Mouse (Mus musculus): ENCODE results near the gene Cstb. TPM values are rescaled to one million over a fixed set of nuclear protein-coding genes. Genes with fewer than 3 reads are reported as not detected.
"Not testable (repeated sequence)": the region's sequence is repeated elsewhere in the genome, so short reads cannot be mapped to it uniquely, and the experiment has no call there.

Cstb gene
- total RNA-seq, 2 experiments from 2014 or later = 41.0 to 41.7 TPM

DNA sequence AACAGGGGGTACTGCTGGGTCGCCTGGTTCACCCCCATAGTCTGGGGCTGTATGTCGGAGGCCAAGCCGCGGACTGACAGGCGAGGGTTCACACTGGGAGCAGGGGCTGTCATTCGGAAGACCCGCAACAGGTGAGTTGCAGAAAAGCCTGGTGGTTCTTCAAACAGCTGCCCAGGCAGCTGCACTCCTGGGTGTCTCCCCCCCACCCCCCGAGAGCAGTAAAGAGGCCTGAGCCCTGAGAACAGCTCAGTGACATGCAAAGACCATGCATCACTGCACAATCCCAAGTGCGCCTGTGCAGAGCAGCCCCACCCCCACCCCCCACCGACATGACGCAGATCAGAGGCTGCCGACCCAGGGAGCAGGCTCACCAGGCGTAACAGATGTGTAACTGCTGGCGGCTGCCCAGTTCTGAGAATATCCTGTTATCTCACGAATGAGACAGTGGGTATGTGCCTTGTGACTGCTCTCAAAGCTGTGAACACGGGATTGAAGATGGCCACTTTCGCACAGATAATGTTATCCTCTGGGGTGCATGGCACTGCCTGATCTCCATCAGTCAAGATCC is 26.3 kb upstream of the Cstb start:
- peak overlapping the region; percentile 50; the same call in 1 of the 2 replicates for H3K27ac ChIP-seq
- no peak for DNase-seq (ENCODE audit: extremely low spot score in 1 of 2, low spot score in 2 of 2)
- H3K4me3 ChIP-seq = no peak overlapping the region
- TF ChIP-seq CTCF (IDR thresholded peaks at IDR 0.05) = no peak
- intact Hi-C loops (cut with DNase I) = no loop called here

- TF ChIP-seq CTCF (IDR thresholded peaks at IDR 0.05) = no peak
Measured at GRCm38 (mm10) chr10:78401127-78401526, 24.3 kb upstream of the Cstb start.

DNA sequence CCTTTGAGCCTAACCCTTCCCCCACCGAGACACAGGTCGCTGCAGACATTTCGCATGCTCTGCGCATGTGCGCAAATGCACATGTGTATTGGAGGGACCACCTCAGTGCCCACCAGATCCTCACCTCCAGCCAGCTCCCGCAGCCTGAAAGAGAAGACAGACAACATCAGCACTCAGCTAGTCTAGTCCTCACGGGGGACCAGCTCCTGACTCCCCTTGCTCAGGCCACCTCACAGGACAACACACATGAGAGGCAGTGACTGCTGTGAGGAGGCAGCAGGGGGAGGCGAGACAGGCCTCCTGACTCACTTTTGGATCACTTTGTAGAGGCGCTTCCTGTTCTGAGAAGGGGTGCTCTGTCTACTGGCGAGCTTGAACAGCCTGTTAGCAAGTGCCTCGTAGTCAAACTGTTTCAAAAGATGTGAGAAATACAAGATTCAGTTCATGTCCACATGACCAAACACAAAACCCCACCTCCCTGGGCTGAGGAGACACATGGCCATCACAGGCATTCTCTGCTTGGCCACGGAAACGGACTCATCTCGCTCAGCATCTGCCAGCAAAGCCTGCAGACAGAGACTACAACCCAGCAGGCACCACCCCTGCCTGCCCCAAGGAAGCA is 23.1 kb upstream of the Cstb start:
- intact Hi-C loops (cut with DNase I) = no loop called here
- Histone ChIP-seq H3K4me3 (no peak overlapping the region), H3K27ac (no peak overlapping the region)
- no peak for TF ChIP-seq CTCF (IDR thresholded peaks at IDR 0.05)
- DNase-seq (ENCODE audit: extremely low spot score in 1 of 2, low spot score in 2 of 2) = no peak

More at GRCm38 (mm10) chr10:78401127-78401526, 24.3 kb upstream of the Cstb start:
- Histone ChIP-seq H3K27ac (no peak overlapping the region), H3K4me3 (no peak overlapping the region)
- intact Hi-C loops (cut with DNase I) = no loop called here
- no peak for DNase-seq (ENCODE audit: extremely low spot score in 1 of 2, low spot score in 2 of 2)

DNA sequence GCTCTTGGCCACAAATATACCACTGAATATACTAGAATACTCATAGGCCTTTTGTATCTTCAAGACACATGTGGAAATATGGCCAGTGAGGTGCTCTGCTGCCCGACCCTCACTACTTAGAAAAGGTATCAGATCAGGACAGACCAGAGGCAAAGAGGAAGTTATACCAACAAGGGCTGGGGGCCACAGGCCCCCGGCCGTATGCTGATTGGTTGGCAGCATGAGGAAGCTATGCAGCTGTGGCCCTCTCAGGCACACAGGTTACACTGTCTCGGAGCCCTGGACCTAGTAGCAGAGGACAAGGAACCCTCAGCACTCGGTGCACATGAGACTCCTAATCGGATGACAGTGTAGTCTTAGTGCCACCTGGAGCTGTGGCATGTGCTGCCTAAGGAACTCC is 19.3 kb upstream of the Cstb start:
- TF ChIP-seq CTCF (IDR thresholded peaks at IDR 0.05) = no peak
- Histone ChIP-seq H3K27ac (no peak overlapping the region), H3K4me3 (no peak overlapping the region)
- intact Hi-C loops (cut with DNase I) = no loop called here
- DNase-seq (ENCODE audit: extremely low spot score in 1 of 2, low spot score in 2 of 2) = no peak

- intact Hi-C loops (cut with DNase I) = no loop called here
- Histone ChIP-seq H3K4me3 (no peak overlapping the region), H3K27ac (no peak overlapping the region)
- TF ChIP-seq CTCF (IDR thresholded peaks at IDR 0.05) = no peak
- no peak for DNase-seq (ENCODE audit: extremely low spot score in 1 of 2, low spot score in 2 of 2)
Measured at GRCm38 (mm10) chr10:78407132-78407531, 18.3 kb upstream of the Cstb start.

GRCm38 (mm10) chr10:78409035-78409788 is 16.3 kb upstream of the Cstb start:
- no peak for DNase-seq (ENCODE audit: extremely low spot score in 1 of 2, low spot score in 2 of 2)
- Histone ChIP-seq H3K27ac (no peak overlapping the region), H3K4me3 (no peak overlapping the region)
- no peak for TF ChIP-seq CTCF (IDR thresholded peaks at IDR 0.05)
- intact Hi-C loops (cut with DNase I) = no loop called here

GRCm38 (mm10) chr10:78411851-78412250 is 13.6 kb upstream of the Cstb start:
- DNase-seq (ENCODE audit: extremely low spot score in 1 of 2, low spot score in 2 of 2) = no peak
- H3K27ac ChIP-seq = peak overlapping the region; percentile 85

GRCm38 (mm10) chr10:78412319-78413151 is 12.9 kb upstream of the Cstb start, which contains the start of gene Rrp1:
Rrp1 (minus strand) TSS chr10:78413043.
- Histone ChIP-seq H3K4me3 (peak within 1 kb of the TSS; percentile 95), H3K27ac (peak within 1 kb of the TSS; percentile 85)
- peak; percentile 100 for TF ChIP-seq CTCF (IDR thresholded peaks at IDR 0.05)
- intact Hi-C loops (cut with DNase I) = loop anchor here (5.0 kb wide), 1 partner anchor 225 kb away; the partner anchor contains the start of gene Pwp2
- peak; percentile 95 to 98 for DNase-seq (ENCODE audit: extremely low spot score in 1 of 2, low spot score in 2 of 2)

More at GRCm38 (mm10) chr10:78411851-78412250, 13.6 kb upstream of the Cstb start:
- no peak for TF ChIP-seq CTCF (IDR thresholded peaks at IDR 0.05)
- peak overlapping the region; percentile 95 for H3K4me3 ChIP-seq
- intact Hi-C loops (cut with DNase I) = loop anchor here (5.0 kb wide), 1 partner anchor 225 kb away; the partner anchor contains the start of gene Pwp2

- intact Hi-C loops (cut with DNase I) = loop anchor here (5.0 kb wide), 1 partner anchor 226 kb away; the partner anchor contains the start of gene Pwp2
- H3K27ac ChIP-seq = peak overlapping the region; percentile 53; the same call in 1 of the 2 replicates
Measured at GRCm38 (mm10) chr10:78413152-78413520, 12.3 kb upstream of the Cstb start.

GRCm38 (mm10) chr10:78414936-78415335 is 10.5 kb upstream of the Cstb start:
- not testable (repeated sequence) for H3K27ac ChIP-seq; H3K4me3 ChIP-seq; DNase-seq (ENCODE audit: extremely low spot score in 1 of 2, low spot score in 2 of 2)
- intact Hi-C loops (cut with DNase I) = loop anchor here (5.0 kb wide), 1 partner anchor 228 kb away; the partner anchor contains the start of gene Pwp2

More at GRCm38 (mm10) chr10:78413152-78413520, 12.3 kb upstream of the Cstb start:
- peak overlapping the region; percentile 95 for H3K4me3 ChIP-seq
- TF ChIP-seq CTCF (IDR thresholded peaks at IDR 0.05) = no peak
- no peak for DNase-seq (ENCODE audit: extremely low spot score in 1 of 2, low spot score in 2 of 2)

GRCm38 (mm10) chr10:78417888-78418287 is 7.6 kb upstream of the Cstb start:
- peak in 1 of 2 experiments; percentile 43 for DNase-seq (ENCODE audit: extremely low spot score in 1 of 2, low spot score in 2 of 2)
- no peak for TF ChIP-seq CTCF (IDR thresholded peaks at IDR 0.05)
- H3K4me3 ChIP-seq = no peak overlapping the region
- intact Hi-C loops (cut with DNase I) = no loop called here
- H3K27ac ChIP-seq = no peak overlapping the region

All from left cerebral cortex, adult 2 months (tissue).